Mouse (Mus musculus) intestine, postnatal 0 days (tissue): Measurements from ENCODE around the gene Galns. TPM values are rescaled to one million over a fixed set of nuclear protein-coding genes. Genes with fewer than 3 reads are reported as not detected.
A peak's percentile ranks its signal among the peaks of the same experiment; 100 is the strongest.

ENCODE experiments used
- ATAC-seq: fragments of 200-750 bp; cut with Nextera tagmentation; 2 replicates; pipeline ENCODE4 v1.8.0; 2017; ENCODE audit warnings: mild to moderate bottlenecking, moderate TSS enrichment, moderate library complexity
- H3K27ac ChIP-seq: fragments of 300-500 bp; sonication (generic); 2 replicates; pipeline ENCODE4 v1.5.1; 2014; ENCODE audit warnings: mild to moderate bottlenecking, low read depth, low read length, moderate library complexity
- H3K27me3 ChIP-seq: fragments of 300-500 bp; sonication (generic); replicated peaks from 2 replicates; pipeline ENCODE4 v1.6.1; 2014; ENCODE audit warnings: low read length, mixed read lengths; ENCODE audit not compliant: control insufficient read depth, insufficient read depth
- H3K36me3 ChIP-seq: fragments of 300-500 bp; sonication (generic); 2 replicates; pipeline ENCODE4 v1.6.1; 2014; ENCODE audit warnings: mild to moderate bottlenecking, moderate library complexity; ENCODE audit not compliant: control insufficient read depth, insufficient read depth
- H3K4me1 ChIP-seq: fragments of 300-500 bp; sonication (generic); replicated peaks from 2 replicates; pipeline ENCODE4 v1.6.1; 2014; ENCODE audit warnings: antibody characterized with exemption, low read length, mixed read lengths; ENCODE audit not compliant: control insufficient read depth, insufficient read depth
- H3K4me2 ChIP-seq: fragments of 300-500 bp; sonication (generic); replicated peaks from 2 replicates; pipeline ENCODE4 v1.6.1; 2014; ENCODE audit warnings: low read depth, mild to moderate bottlenecking, moderate library complexity
- H3K4me3 ChIP-seq: fragments of 300-500 bp; sonication (generic); 2 replicates; pipeline ENCODE4 v1.5.1; 2014; ENCODE audit warnings: low read depth, low read length
- H3K9ac ChIP-seq: fragments of 300-500 bp; sonication (generic); 2 replicates; pipeline ENCODE4 v1.6.1; 2014; ENCODE audit warnings: mild to moderate bottlenecking, low read depth, low read length
- H3K9me3 ChIP-seq: fragments of 300-500 bp; sonication (generic); 2 replicates; pipeline ENCODE4 v1.6.1; 2016; ENCODE audit warnings: mixed run types; ENCODE audit not compliant: control insufficient read depth
- CTCF ChIP-seq: sonication (generic); IDR thresholded peaks from 2 replicates; pipeline ENCODE4 v1.5.1; 2016; ENCODE audit warnings: low read depth, mild to moderate bottlenecking, control low read depth, antibody characterized with exemption, moderate library complexity
- WGBS: fragments of 180-500 bp; shearing (Covaris S2); extraction: QIAGEN DNeasy Blood & Tissue Kit; methylation state at CpG from one replicate; pipeline ENCODE4 v1.1.7; 2014; 5-methylcytosine and 5-hydroxymethylcytosine counted together
- polyA plus RNA-seq: library from polyadenylated mRNA; unstranded; fragments of >200 nt; fragmentation: Nextera tagmentation; extraction: Ambion mirVana; gene quantifications from 2 replicates; pipeline ENCODE4 v1.2.1, GENCODE M21; 2015

Galns gene
- polyA plus RNA-seq, 1 experiment from 2014 or later, result 58.1 TPM

DNA sequence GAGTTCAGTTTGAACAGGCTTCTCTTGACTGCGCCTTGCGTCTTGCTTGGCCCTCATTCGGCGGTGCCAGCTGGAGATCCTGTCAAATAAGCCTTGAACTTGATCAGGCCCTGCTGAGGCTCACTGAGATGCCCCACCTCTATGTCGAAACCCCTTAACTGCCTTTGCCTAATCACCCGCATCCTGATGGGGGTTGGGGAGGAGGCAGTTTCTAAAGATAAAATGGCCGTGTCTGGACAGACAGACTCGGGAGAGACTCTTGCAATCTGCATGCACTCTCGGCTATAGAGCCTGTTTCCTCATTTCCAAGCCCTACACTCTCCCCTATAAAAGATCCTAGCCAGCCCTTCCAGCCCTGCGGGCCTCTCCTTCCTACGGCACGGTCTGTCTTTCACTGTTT lies 18.0 kb downstream of the Galns start:
- Histone ChIP-seq H3K4me3 (no peak overlapping the region), H3K36me3 (peaks cover 33% of the 10 kb centered on the region; the same call in 1 of the 2 replicates), H3K9ac (no peak overlapping the region), H3K27ac (no peak overlapping the region), H3K4me2 (no peak overlapping the region), H3K27me3 (no peaks in the 10 kb centered on the region), H3K9me3 (no peaks in the 10 kb centered on the region), H3K4me1 (no peaks in the 10 kb centered on the region)
- no peak for ATAC-seq
- 60% methylated on average over 12 of the region's 12 CpGs for WGBS
- no peak for TF ChIP-seq CTCF

DNA sequence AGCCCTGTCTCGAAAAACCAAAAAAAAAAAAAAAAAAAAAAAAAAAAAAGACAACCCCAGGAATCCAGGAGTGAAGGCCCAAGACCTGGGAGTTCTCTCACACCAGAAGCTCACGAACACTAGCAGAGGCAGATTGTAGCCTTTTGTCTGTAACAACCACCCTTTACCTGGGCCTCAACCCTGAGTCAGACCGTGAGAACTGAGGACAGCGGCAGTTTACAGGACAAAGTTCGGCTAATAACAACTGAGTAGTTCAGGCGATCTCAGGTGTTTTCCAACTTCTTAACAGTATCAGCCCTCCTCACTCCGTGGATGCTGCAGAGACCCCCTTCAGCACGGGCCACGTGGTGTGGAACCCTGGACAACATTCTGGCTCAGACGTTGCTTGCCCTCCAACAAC lies 24.5 kb downstream of the Galns start:
- H3K4me3 ChIP-seq, result no peak overlapping the region
- 0 out of 2 replicates have a peak overlapping the region, but pooled peaks have one; percentile 11 for H3K9ac ChIP-seq
- H3K4me1 ChIP-seq, result 0 out of 2 replicates have a peak, but pooled peaks cover 7% of the 10 kb centered on the region
- peak; percentile 61 for ATAC-seq
- 33% methylated on average over 10 of the region's 10 CpGs for WGBS
- peak overlapping the region; percentile 93 for H3K27ac ChIP-seq
- H3K27me3 ChIP-seq, result no peaks in the 10 kb centered on the region
- no peaks in the 10 kb centered on the region for H3K9me3 ChIP-seq
- H3K36me3 ChIP-seq, result no peaks in the 10 kb centered on the region
- no peak for TF ChIP-seq CTCF
- peak overlapping the region; percentile 44 for H3K4me2 ChIP-seq

DNA sequence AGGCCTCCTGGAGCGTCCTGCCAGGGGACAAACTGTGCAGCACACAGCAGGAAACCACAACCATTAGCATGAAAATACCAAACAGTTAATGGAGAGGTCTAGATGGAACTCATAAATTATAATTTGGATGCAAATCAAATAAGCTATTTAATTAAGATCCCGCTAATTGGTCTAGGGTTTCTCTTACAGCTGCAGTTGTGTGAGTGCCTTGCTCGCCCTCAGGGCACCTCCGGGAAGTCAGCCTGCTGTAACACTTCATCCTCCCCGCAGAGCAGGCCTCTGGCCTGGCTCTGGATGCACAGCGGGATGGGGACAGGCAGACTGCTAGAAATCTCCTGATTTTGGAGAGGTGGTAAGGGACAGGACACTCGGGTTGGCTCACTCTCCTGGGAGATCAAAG lies 25.1 kb downstream of the Galns start:
- 71% methylated on average over 7 of the region's 7 CpGs for WGBS
- H3K4me2 ChIP-seq, result peak overlapping the region; percentile 30; the same call in 1 of the 2 replicates
- peak overlapping the region; percentile 93 for H3K27ac ChIP-seq
- H3K4me1 ChIP-seq, result 0 out of 2 replicates have a peak, but pooled peaks cover 7% of the 10 kb centered on the region
- H3K36me3 ChIP-seq, result no peaks in the 10 kb centered on the region
- H3K4me3 ChIP-seq, result no peak overlapping the region
- TF ChIP-seq CTCF, result no peak
- no peaks in the 10 kb centered on the region for H3K9me3 ChIP-seq
- peak overlapping the region; percentile 22; the same call in 1 of the 2 replicates for H3K9ac ChIP-seq
- ATAC-seq, result no peak
- H3K27me3 ChIP-seq, result no peaks in the 10 kb centered on the region

GRCm38 (mm10) chr8:122585411-122585891 lies 25.8 kb downstream of the Galns start:
- Histone ChIP-seq H3K9me3 (no peaks in the 10 kb centered on the region), H3K27ac (peak overlapping the region; percentile 93), H3K27me3 (no peaks in the 10 kb centered on the region), H3K4me2 (peak overlapping the region; percentile 30), H3K4me1 (0 out of 2 replicates have a peak, but pooled peaks cover 7% of the 10 kb centered on the region), H3K36me3 (no peaks in the 10 kb centered on the region), H3K9ac (peak overlapping the region; percentile 22; the same call in 1 of the 2 replicates), H3K4me3 (0 out of 2 replicates have a peak overlapping the region, but pooled peaks have one; percentile 0)
- no peak for TF ChIP-seq CTCF
- WGBS, result 18% methylated on average over 14 of the region's 14 CpGs
- peak; percentile 82 for ATAC-seq

GRCm38 (mm10) chr8:122584981-122585380 lies 26.3 kb downstream of the Galns start:
- H3K27me3 ChIP-seq, result no peaks in the 10 kb centered on the region
- no peaks in the 10 kb centered on the region for H3K9me3 ChIP-seq
- ATAC-seq, result no peak
- TF ChIP-seq CTCF, result no peak
- H3K4me2 ChIP-seq, result 0 out of 2 replicates have a peak overlapping the region, but pooled peaks have one; percentile 30
- H3K4me1 ChIP-seq, result 0 out of 2 replicates have a peak, but pooled peaks cover 7% of the 10 kb centered on the region
- H3K27ac ChIP-seq, result peak overlapping the region; percentile 93
- 63% methylated on average over 9 of the region's 9 CpGs for WGBS
- no peaks in the 10 kb centered on the region for H3K36me3 ChIP-seq
- 0 out of 2 replicates have a peak overlapping the region, but pooled peaks have one; percentile 12 for H3K9ac ChIP-seq
- H3K4me3 ChIP-seq, result 0 out of 2 replicates have a peak overlapping the region, but pooled peaks have one; percentile 0

DNA sequence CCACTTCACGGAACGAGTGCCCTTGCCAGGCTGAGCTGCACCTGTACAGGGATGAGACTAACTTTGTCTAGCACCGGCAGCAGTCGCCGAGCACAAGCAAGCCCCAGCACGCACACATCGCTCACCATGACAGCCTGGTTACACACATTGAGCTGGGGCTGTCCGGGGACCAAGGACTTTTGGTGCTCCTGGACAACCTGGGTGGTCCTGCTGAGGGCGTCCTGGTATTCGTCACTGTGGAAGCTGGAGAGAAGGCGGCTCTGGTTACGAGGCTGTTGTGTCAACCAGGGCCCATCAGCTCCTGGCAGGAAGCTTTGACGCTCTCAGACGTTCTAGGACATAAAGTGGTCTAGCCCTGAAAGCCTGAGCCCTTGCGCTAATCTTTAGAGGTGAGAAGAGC lies 30.3 kb downstream of the Galns start:
- ATAC-seq, result no peak
- Histone ChIP-seq H3K4me3 (no peak overlapping the region), H3K9ac (no peak overlapping the region), H3K27ac (no peak overlapping the region), H3K4me1 (peaks cover 7% of the 10 kb centered on the region; the same call in 1 of the 2 replicates), H3K9me3 (no peaks in the 10 kb centered on the region), H3K36me3 (no peaks in the 10 kb centered on the region), H3K4me2 (no peak overlapping the region), H3K27me3 (no peaks in the 10 kb centered on the region)
- WGBS, result 61% methylated on average over 13 of the region's 15 CpGs
- TF ChIP-seq CTCF, result no peak
